Mouse (Mus musculus): ENCODE measurements at regions not wholly inside any gene's neighbourhood (a gene's known extent, or its start where the extent isn't known, plus 50 kb on each side); places are given as distances from the start of the nearest gene placed in this dataset.

- TF ChIP-seq POLR2A (IDR thresholded peaks at IDR 0.05; ENCODE audit: insufficient read depth, low read depth, low read length) (no peak), CTCF (IDR thresholded peaks at IDR 0.05; ENCODE audit: insufficient read depth, low read depth, low read length) (no peak)
Measured at GRCm38 (mm10) chr17:45803331-45803730, 69.7 kb upstream of the 1600014C23Rik start.
